Mouse (Mus musculus) thymus, postnatal 4 days (tissue): ENCODE data around the gene Podxl2.

Source experiments
- DNase-seq: peaks from one replicate; pipeline ENCODE4 v3.0.0; 2021

Gene Podxl2

GRCm38 (mm10) chr6:88827395-88828205 lies 47.2 kb downstream of the Podxl2 start:
- DNase-seq = peak; percentile 51

- no peak for DNase-seq
These were observed 47.9 kb downstream of the Podxl2 start for GRCm38 (mm10) chr6:88826965-88827364.

GRCm38 (mm10) chr6:88826545-88826944 lies 48.3 kb downstream of the Podxl2 start:
- DNase-seq = peak; percentile 62

- DNase-seq = no peak
These were observed 48.8 kb downstream of the Podxl2 start for GRCm38 (mm10) chr6:88826088-88826487.

GRCm38 (mm10) chr6:88824183-88824582 lies 50.7 kb downstream of the Podxl2 start:
- DNase-seq = no peak

- DNase-seq = no peak
These were observed 52.9 kb downstream of the Podxl2 start for GRCm38 (mm10) chr6:88821901-88822300.

GRCm38 (mm10) chr6:88821294-88821693 lies 53.5 kb downstream of the Podxl2 start:
- no peak for DNase-seq

GRCm38 (mm10) chr6:88820853-88821252 lies 54.0 kb downstream of the Podxl2 start:
- DNase-seq = no peak

GRCm38 (mm10) chr6:88816913-88817312 lies 57.9 kb downstream of the Podxl2 start:
- no peak for DNase-seq

- no peak for DNase-seq
These were observed 59.4 kb downstream of the Podxl2 start for GRCm38 (mm10) chr6:88815489-88815888.

GRCm38 (mm10) chr6:88815036-88815435 lies 59.8 kb downstream of the Podxl2 start:
- DNase-seq = no peak

GRCm38 (mm10) chr6:88813832-88814231 lies 61.0 kb downstream of the Podxl2 start:
- DNase-seq = no peak

- peak; percentile 61 for DNase-seq
These were observed 62.0 kb downstream of the Podxl2 start for GRCm38 (mm10) chr6:88812886-88813285.

- no peak for DNase-seq
These were observed 62.9 kb downstream of the Podxl2 start for GRCm38 (mm10) chr6:88811880-88812400.

- peak; percentile 29 for DNase-seq
These were observed 63.4 kb downstream of the Podxl2 start for GRCm38 (mm10) chr6:88811396-88811795.

- no peak for DNase-seq
These were observed 64.6 kb downstream of the Podxl2 start for GRCm38 (mm10) chr6:88810291-88810690.

- no peak for DNase-seq
These were observed 65.5 kb downstream of the Podxl2 start for GRCm38 (mm10) chr6:88809091-88810037.

GRCm38 (mm10) chr6:88804966-88805577 lies 69.8 kb downstream of the Podxl2 start:
- no peak for DNase-seq

GRCm38 (mm10) chr6:88803957-88804695 lies 70.7 kb downstream of the Podxl2 start:
- no peak for DNase-seq

GRCm38 (mm10) chr6:88803051-88803450 lies 71.8 kb downstream of the Podxl2 start:
- no peak for DNase-seq

- DNase-seq = no peak
These were observed 74.1 kb downstream of the Podxl2 start for GRCm38 (mm10) chr6:88800735-88801134.

- no peak for DNase-seq
These were observed 74.7 kb downstream of the Podxl2 start for GRCm38 (mm10) chr6:88800191-88800590.
